Comparison of ENCODE assay signal across 23 mouse cellular contexts in the genomic region with DNA sequence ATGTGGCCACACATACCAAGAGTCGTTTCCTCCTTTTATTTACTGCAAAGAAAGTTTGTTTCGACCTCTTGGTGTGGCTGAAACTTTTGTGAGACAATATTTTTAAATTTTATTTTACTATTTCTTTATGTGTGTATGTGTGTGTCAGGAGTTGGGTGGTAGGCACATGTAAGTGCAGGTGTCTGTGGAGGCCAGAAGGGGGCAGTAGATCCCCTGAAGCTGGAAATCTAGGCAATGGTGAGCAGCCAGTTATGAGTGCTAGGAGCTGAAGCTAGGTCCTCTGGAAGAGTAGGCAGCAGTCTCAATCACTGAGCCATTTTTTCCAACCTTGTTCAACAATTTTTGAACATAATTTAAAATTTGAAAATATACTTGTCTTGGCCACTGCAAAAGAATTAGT. TPM values are rescaled to one million over a fixed set of nuclear protein-coding genes. Genes with fewer than 3 reads are reported as not detected.
DNase-seq lines count a peak whose midpoint lies in the region; ATAC-seq and TF ChIP-seq lines count a peak whose summit lies in the region.
"Had no signal": no experiment of that assay in that cellular context is flagged by ENCODE, and none has a peak within 500 bp of the region (broad histone marks: within the 10 kb centered on the region; RNA-seq: fewer than 3 reads in every experiment).

No protein-coding gene starts in this region.

- no peak overlapping the region for H3K27ac ChIP-seq in liver, adult 2 months (replicated peaks; ENCODE audit: insufficient read depth, low read depth, low read length)
- no peak overlapping the region for H3K27ac ChIP-seq in liver, embryonic 12.5 days
- H3K27ac ChIP-seq in CH12.LX (ENCODE audit: insufficient read depth, low read depth) (no peak overlapping the region), MEL (ENCODE audit: control insufficient read depth, low read depth, low read length) (no peak overlapping the region)
- H3K27ac ChIP-seq in stomach, postnatal 0 days (replicated peaks) = no peak overlapping the region
- H3K27ac ChIP-seq: forebrain, embryonic 12.5 days; hindbrain, embryonic 13.5 days; limb, embryonic 12.5 days; midbrain, embryonic 10.5 days had no signal

- H3K4me1 ChIP-seq in liver, adult 2 months (ENCODE audit: control insufficient read depth, insufficient read depth, low read length) = no peaks in the 10 kb centered on the region
- no peaks in the 10 kb centered on the region for H3K4me1 ChIP-seq in liver, embryonic 12.5 days
- H3K4me1 ChIP-seq in CH12.LX (ENCODE audit: control insufficient read depth in 1 of 2, insufficient read depth in 2 of 2) (no peaks in the 10 kb centered on the region), MEL (ENCODE audit: control insufficient read depth in 1 of 2, insufficient read depth in 2 of 2, low read length in 2 of 2) (no peaks in the 10 kb centered on the region)
- no peaks in the 10 kb centered on the region for H3K4me1 ChIP-seq in stomach, postnatal 0 days (replicated peaks; ENCODE audit: control insufficient read depth, insufficient read depth)
- H3K4me1 ChIP-seq: forebrain, embryonic 12.5 days; hindbrain, embryonic 13.5 days; limb, embryonic 12.5 days; midbrain, embryonic 10.5 days had no signal

- no peak overlapping the region for H3K9ac ChIP-seq in liver, adult 2 months (ENCODE audit: low read depth, low read length)
- no peak overlapping the region for H3K9ac ChIP-seq in liver, embryonic 12.5 days
- no peak overlapping the region for H3K9ac ChIP-seq in CH12.LX (ENCODE audit: insufficient read depth, low read depth)
- H3K9ac ChIP-seq in MEL (ENCODE audit: control insufficient read depth, low read depth, low read length, poor library complexity, severe bottlenecking) = no peak overlapping the region
- H3K9ac ChIP-seq in stomach, postnatal 0 days (ENCODE audit: low read length) = no peak overlapping the region
- H3K9ac ChIP-seq: forebrain, embryonic 12.5 days; hindbrain, embryonic 13.5 days; limb, embryonic 12.5 days had no signal

- in situ Hi-C loops in CH12.LX (cut with MboI; ENCODE audit: low pct_ligation_motif_present, low pct_unique_long_range_greater_than_20kb, low sequenced_read_pairs) = no loop called here

- no peaks in the 10 kb centered on the region for H3K36me3 ChIP-seq in liver, adult 2 months (ENCODE audit: control insufficient read depth, insufficient read depth, low read length)
- H3K36me3 ChIP-seq in liver, embryonic 12.5 days = no peaks in the 10 kb centered on the region
- H3K36me3 ChIP-seq in CH12.LX (replicated peaks in 1 of 2; ENCODE audit: control insufficient read depth in 1 of 2, insufficient read depth in 1 of 2, low read length in 1 of 2) (no peaks in the 10 kb centered on the region), MEL (ENCODE audit: control insufficient read depth in 1 of 2, insufficient read depth in 2 of 2, low read length in 2 of 2) (no peaks in the 10 kb centered on the region)
- no peaks in the 10 kb centered on the region for H3K36me3 ChIP-seq in stomach, postnatal 0 days (ENCODE audit: control insufficient read depth, insufficient read depth, low read length)
- H3K36me3 ChIP-seq: forebrain, embryonic 12.5 days; G1E; hindbrain, embryonic 13.5 days; limb, embryonic 12.5 days; midbrain, embryonic 10.5 days had no signal

- TF ChIP-seq POLR2A in liver, adult 2 months (IDR thresholded peaks at IDR 0.05; ENCODE audit: extremely low read depth, insufficient read depth, low read length) = no peak
- TF ChIP-seq POLR2A in CH12.LX (IDR thresholded peaks at IDR 0.05; ENCODE audit: low read depth, low read length) = no peak
- no peak for TF ChIP-seq POLR2A in MEL (IDR thresholded peaks at IDR 0.05; ENCODE audit: control insufficient read depth in 1 of 2, insufficient read depth in 1 of 2, low read depth in 1 of 2, low read length in 2 of 2, poor library complexity in 1 of 2)

- no peak for ATAC-seq in liver, embryonic 12.5 days
- no peak for ATAC-seq in stomach, postnatal 0 days (ENCODE audit: low FRiP score, low TSS enrichment)

- peak; percentile 4; the same call in 1 of the 2 replicates for TF ChIP-seq CTCF in liver, adult 2 months (IDR thresholded peaks at IDR 0.05; ENCODE audit: low read depth, low read length)
- TF ChIP-seq CTCF in CH12.LX (conservative IDR thresholded peaks at IDR 0.05 in 1 of 2, IDR thresholded peaks at IDR 0.05 in 1 of 2; ENCODE audit: low read depth in 2 of 2, low read length in 2 of 2) (peak; percentile 14 to 55; a peak in 2 of 4 replicates), MEL (IDR thresholded peaks at IDR 0.05 in 2 of 3, conservative IDR thresholded peaks at IDR 0.05 in 1 of 3; ENCODE audit: control insufficient read depth in 1 of 3, insufficient read depth in 1 of 3, low read depth in 2 of 3, low read length in 3 of 3, poor library complexity in 1 of 3, severe bottlenecking in 1 of 3) (peak; percentile 42 to 48 (median 43); a peak in 5 of 6 replicates)
- peak; percentile 18; the same call in 1 of the 2 replicates for TF ChIP-seq CTCF in stomach, postnatal 0 days (IDR thresholded peaks at IDR 0.05; ENCODE audit: low read depth)

- H3K27me3 ChIP-seq in liver, adult 2 months (ENCODE audit: control insufficient read depth, insufficient read depth, low read length) = no peaks in the 10 kb centered on the region
- H3K27me3 ChIP-seq in liver, embryonic 12.5 days (replicated peaks) = peaks cover 4% of the 10 kb centered on the region; the same call in 1 of the 2 replicates
- H3K27me3 ChIP-seq in CH12.LX (replicated peaks) (no peaks in the 10 kb centered on the region), MEL (ENCODE audit: control insufficient read depth in 1 of 2, insufficient read depth in 2 of 2, low read length in 2 of 2) (no peaks in the 10 kb centered on the region; a peak in 2 of 4 replicates)
- no peaks in the 10 kb centered on the region for H3K27me3 ChIP-seq in stomach, postnatal 0 days (ENCODE audit: control insufficient read depth, insufficient read depth, low read length)
- H3K27me3 ChIP-seq: forebrain, embryonic 12.5 days; hindbrain, embryonic 13.5 days; limb, embryonic 12.5 days had no signal

- TF ChIP-seq EP300 in CH12.LX (IDR thresholded peaks at IDR 0.05; ENCODE audit: low read length) (no peak), MEL (IDR thresholded peaks at IDR 0.05; ENCODE audit: low read depth in 1 of 2, low read length in 2 of 2) (no peak)
- TF ChIP-seq EP300 in stomach, postnatal 0 days (optimal IDR thresholded peaks at IDR 0.05) = no peak

- dilution Hi-C loops in CH12.LX (cut with MboI; ENCODE audit: extremely low pct_ligation_motif_present, extremely low pct_unique_long_range_greater_than_20kb, low sequenced_read_pairs) = no loop called here

- peak; percentile 50 for TF ChIP-seq RAD21 in CH12.LX (IDR thresholded peaks at IDR 0.05; ENCODE audit: low read depth, low read length)
- TF ChIP-seq RAD21 in MEL (IDR thresholded peaks at IDR 0.05; ENCODE audit: low read depth, low read length) = peak; percentile 44

- H3K79me2 ChIP-seq in liver, adult 2 months (ENCODE audit: control insufficient read depth, insufficient read depth, low read length) = no peaks in the 10 kb centered on the region
- H3K79me2 ChIP-seq in CH12.LX (replicated peaks; ENCODE audit: control insufficient read depth, extremely low read depth, insufficient read depth, poor library complexity, severe bottlenecking) (no peaks in the 10 kb centered on the region), MEL (ENCODE audit: control insufficient read depth, insufficient read depth, low read length, poor library complexity) (no peaks in the 10 kb centered on the region)

- DNase-seq in liver, adult 2 months (ENCODE audit: extremely low read depth, low read depth, low spot score) = no peak
- DNase-seq in CH12.LX (ENCODE audit: extremely low read depth) (peak; percentile 35), MEL (ENCODE audit: low read depth, low spot score) (peak; percentile 36)
- DNase-seq in stomach, postnatal 0 days (ENCODE audit: low spot score) = no peak
- no peak for DNase-seq in adrenal gland, postnatal 36 days
- DNase-seq in right cerebral cortex, adult 2 months (ENCODE audit: low spot score in 2 of 2) = no peak
- DNase-seq: adrenal gland, postnatal 25 days; cerebellum, adult 11 months; cerebellum, postnatal 10 days; gastrocnemius, postnatal 25 days; kidney, adult 8-10 months; kidney, postnatal 14 days; layer of hippocampus, postnatal 36 days; lung, postnatal 10 days; right cerebral cortex, adult 18-20 months had no signal

- 82% methylated on average over 2 of the region's 2 CpGs for WGBS in liver, adult 2 months
- 52% methylated on average over 2 of the region's 2 CpGs for WGBS in liver, embryonic 12.5 days (ENCODE audit: insufficient replicate concordance)
- 84% methylated on average over 2 of the region's 2 CpGs for WGBS in stomach, postnatal 0 days

- no peak overlapping the region for H3K4me3 ChIP-seq in liver, adult 2 months (ENCODE audit: insufficient read depth, low read depth, low read length)
- no peak overlapping the region for H3K4me3 ChIP-seq in liver, embryonic 12.5 days
- H3K4me3 ChIP-seq in CH12.LX (replicated peaks in 1 of 3; ENCODE audit: low read depth in 2 of 3, low read length in 2 of 3, poor library complexity in 1 of 3) (no peak overlapping the region), MEL (ENCODE audit: control insufficient read depth in 1 of 2, insufficient read depth in 1 of 2, low read depth in 2 of 2, low read length in 2 of 2) (no peak overlapping the region)
- H3K4me3 ChIP-seq in stomach, postnatal 0 days (ENCODE audit: low read depth, low read length) = no peak overlapping the region
- H3K4me3 ChIP-seq: forebrain, embryonic 12.5 days; hindbrain, embryonic 13.5 days; limb, embryonic 12.5 days; midbrain, embryonic 10.5 days had no signal

- H3K9me3 ChIP-seq in liver, embryonic 12.5 days (replicated peaks) = no peaks in the 10 kb centered on the region
- peaks cover 2% of the 10 kb centered on the region for H3K9me3 ChIP-seq in CH12.LX (replicated peaks; ENCODE audit: low read length)
- H3K9me3 ChIP-seq in MEL (replicated peaks; ENCODE audit: insufficient read depth, low read length) = no peaks in the 10 kb centered on the region
- no peaks in the 10 kb centered on the region for H3K9me3 ChIP-seq in stomach, postnatal 0 days (ENCODE audit: control insufficient read depth, low read length)
- H3K9me3 ChIP-seq: forebrain, embryonic 12.5 days; G1E; hindbrain, embryonic 13.5 days; midbrain, embryonic 10.5 days had no signal

- H3K4me2 ChIP-seq in liver, embryonic 12.5 days = no peak overlapping the region
- H3K4me2 ChIP-seq in CH12.LX (ENCODE audit: insufficient read depth, low read depth, poor library complexity, severe bottlenecking) = no peak overlapping the region
- H3K4me2 ChIP-seq in stomach, postnatal 0 days (replicated peaks; ENCODE audit: low read depth) = no peak overlapping the region
- H3K4me2 ChIP-seq: forebrain, embryonic 12.5 days; hindbrain, embryonic 13.5 days; limb, embryonic 12.5 days had no signal

RNA-seq across cellular contexts. Expression of a gene that starts 9.6 kb away (rescaled TPM):
- 0.07 TPM in 1 of 2 replicates, not detected in the other for total RNA-seq in liver, adult 2 months (2014; rRNA removed)
- polyA plus RNA-seq in liver, adult 2 months (2012; rRNA removed) = 0.12 TPM in 1 of 2 replicates, not detected in the other
- polyA plus RNA-seq in liver, embryonic 12.5 days (2016; fragmentation: Nextera tagmentation; extraction: Ambion mirVana) = 1.1 TPM in 2 replicates
- total RNA-seq in CH12.LX (2012; rRNA removed) (0.13 and 0.50 TPM in 2 replicates), CH12.LX (2014; rRNA removed) (0.39 and 0.79 TPM in 2 replicates), MEL (2012; rRNA removed) (0.03 and 0.31 TPM in 2 replicates)
- polyA plus RNA-seq in CH12.LX (2012; ENCODE audit: insufficient read length, low read depth) (0.12 and 0.23 TPM in 2 replicates), MEL (2012; ENCODE audit: insufficient read depth in 1 of 2, insufficient read length in 2 of 2, low read depth in 1 of 2, low replicate concordance in 2 of 2, missing spikeins in 1 of 2) (under 1 TPM in 1 of 2 experiments, not detected in 1; 0.06 TPM)
- 0.92 and 1.9 TPM in 2 replicates for polyA plus RNA-seq in stomach, postnatal 0 days (2015; fragmentation: Nextera tagmentation; extraction: Ambion mirVana)
- total RNA-seq in adrenal gland, postnatal 36 days (2021) = 1 to 10 TPM; 2.8 to 4.5 TPM
- total RNA-seq: heart, postnatal 25 days had no signal
- polyA plus RNA-seq: G1E; small intestine, adult 2 months had no signal

RNA-seq across cellular contexts. Expression of a gene that starts 55.3 kb away (rescaled TPM):
- 23.7 and 27.1 TPM in 2 replicates for total RNA-seq in liver, adult 2 months (2014; rRNA removed)
- 13.9 and 14.1 TPM in 2 replicates for polyA plus RNA-seq in liver, adult 2 months (2012; rRNA removed)
- 24.9 and 34.5 TPM in 2 replicates for polyA plus RNA-seq in liver, embryonic 12.5 days (2016; fragmentation: Nextera tagmentation; extraction: Ambion mirVana)
- total RNA-seq in CH12.LX (2012; rRNA removed) (56.4 and 62.0 TPM in 2 replicates), CH12.LX (2014; rRNA removed) (79.3 and 91.7 TPM in 2 replicates), MEL (2012; rRNA removed) (17.8 and 19.3 TPM in 2 replicates)
- polyA plus RNA-seq in CH12.LX (2012; ENCODE audit: insufficient read length, low read depth) (67.5 and 88.5 TPM in 2 replicates), MEL (2012; ENCODE audit: insufficient read depth in 1 of 2, insufficient read length in 2 of 2, low read depth in 1 of 2, low replicate concordance in 2 of 2, missing spikeins in 1 of 2) (10 to 100 TPM in 1 of 2 experiments, not detected in 1; 14.6 TPM)
- polyA plus RNA-seq in stomach, postnatal 0 days (2015; fragmentation: Nextera tagmentation; extraction: Ambion mirVana) = 36.8 and 40.9 TPM in 2 replicates
- total RNA-seq in adrenal gland, postnatal 36 days (2021) = 10 to 100 TPM; 58.8 to 69.0 TPM

Comparison
In these comparisons a context has a peak if more than half of its experiments do, and no peak if none do; other contexts are left out.
1. DNase-seq: peak in CH12.LX (single experiment) and MEL (single experiment); none in liver, adult 2 months (single experiment), stomach, postnatal 0 days (single experiment), adrenal gland, postnatal 36 days (0 of 2) and right cerebral cortex, adult 2 months (0 of 2).
2. Peak in every context shown above with its lines, with median percentiles within 50 percentile points of each other: CTCF ChIP-seq.